Mouse (Mus musculus) liver, adult 10 weeks (tissue): ENCODE measurements around the gene Rusc2. TPM values are rescaled to one million over a fixed set of nuclear protein-coding genes. Genes with fewer than 3 reads are reported as not detected.

ENCODE experiments used
- polyA plus RNA-seq: library from polyadenylated mRNA; stranded (reverse); fragments of 350-450 nt; fragmentation: Illumina TruSeq; extraction: RNeasy Lipid Tissue Mini Kit (QIAGEN cat#74804); gene quantifications from one replicate; pipeline ENCODE4 v1.2.3, GENCODE M21; 2014; ENCODE audit warnings: low read depth, low replicate concordance

Rusc2 gene
- 0.21 TPM for polyA plus RNA-seq

GRCm38 (mm10) chr4:43381408-43382154 lies at the start of gene Rusc2:
TSS of gene Rusc2 (plus strand) at chr4:43381979.

GRCm38 (mm10) chr4:43428946-43429345 lies 47.2 kb downstream of the Rusc2 start, which contains the start of gene Fam166b:
TSS of gene Fam166b (minus strand) at chr4:43429134.

GRCm38 (mm10) chr4:43441639-43442038 lies 59.9 kb downstream of the Rusc2 start, which contains the start of gene Tesk1:
TSS of gene Tesk1 (plus strand) at chr4:43441939.

GRCm38 (mm10) chr4:43454041-43454836 lies 72.5 kb downstream of the Rusc2 start, which contains the start of gene Cd72:
TSS of gene Cd72 (minus strand) at chr4:43454628.

Other genes with a start within 250 kb of the Rusc2 start
- gene Atp8b5, start 114.8 kb upstream of the Rusc2 start, polyA plus RNA-seq, result 0.37 TPM
- gene Fam166b, start 47.2 kb downstream of the Rusc2 start, polyA plus RNA-seq, result not detected
- 0.37 TPM for gene Tesk1, start 60.0 kb downstream of the Rusc2 start, polyA plus RNA-seq
- gene Cd72, start 72.6 kb downstream of the Rusc2 start, polyA plus RNA-seq, result 3.3 TPM
- not detected for gene Sit1, start 101.8 kb downstream of the Rusc2 start, polyA plus RNA-seq
- 19.9 TPM for gene Ccdc107, start 110.9 kb downstream of the Rusc2 start, polyA plus RNA-seq
- gene Arhgef39, start 117.7 kb downstream of the Rusc2 start, polyA plus RNA-seq, result not detected
- not detected for gene Car9, start 125.0 kb downstream of the Rusc2 start, polyA plus RNA-seq
- gene Tpm2, start 141.8 kb downstream of the Rusc2 start, polyA plus RNA-seq, result 3.7 TPM
- gene Creb3, start 180.4 kb downstream of the Rusc2 start, polyA plus RNA-seq, result 14.6 TPM
- gene Tln1, start 180.7 kb downstream of the Rusc2 start, polyA plus RNA-seq, result 14.8 TPM
- gene Rgp1, start 196.7 kb downstream of the Rusc2 start, polyA plus RNA-seq, result 5.0 TPM
- gene Gba2, start 196.9 kb downstream of the Rusc2 start, polyA plus RNA-seq, result 2.2 TPM
- gene Msmp, start 202.5 kb downstream of the Rusc2 start, polyA plus RNA-seq, result not detected
- gene Npr2, start 250.0 kb downstream of the Rusc2 start, polyA plus RNA-seq, result 17.8 TPM